Mouse (Mus musculus): ENCODE data around the gene Senp6.
"Not testable (repeated sequence)": the region's sequence is repeated elsewhere in the genome, so short reads cannot be mapped to it uniquely, and the experiment has no call there.

Gene Senp6

GRCm38 (mm10) chr9:80074949-80075348 is 8.2 kb downstream of the Senp6 start:
- DNase-seq (ENCODE audit: low spot score in 2 of 2) = no peak

GRCm38 (mm10) chr9:80080941-80081340 is 14.2 kb downstream of the Senp6 start:
- no peak for DNase-seq (ENCODE audit: low spot score in 2 of 2)

- DNase-seq (ENCODE audit: low spot score in 2 of 2) = no peak
These were observed 17.9 kb downstream of the Senp6 start for GRCm38 (mm10) chr9:80084429-80085092.

- DNase-seq (ENCODE audit: low spot score in 2 of 2) = no peak
These were observed 19.0 kb downstream of the Senp6 start for GRCm38 (mm10) chr9:80085665-80086064.

GRCm38 (mm10) chr9:80086272-80086966 is 19.7 kb downstream of the Senp6 start:
- DNase-seq (ENCODE audit: low spot score in 2 of 2) = not testable (repeated sequence)

GRCm38 (mm10) chr9:80089409-80089808 is 22.7 kb downstream of the Senp6 start:
- DNase-seq (ENCODE audit: low spot score in 2 of 2) = no peak

- DNase-seq (ENCODE audit: low spot score in 2 of 2) = no peak
These were observed 29.6 kb downstream of the Senp6 start for GRCm38 (mm10) chr9:80096325-80096724.

- no peak for DNase-seq (ENCODE audit: low spot score in 2 of 2)
These were observed 79.4 kb downstream of the Senp6 start for GRCm38 (mm10) chr9:80145992-80146587.

GRCm38 (mm10) chr9:80149594-80149993 is 82.9 kb downstream of the Senp6 start:
- DNase-seq (ENCODE audit: low spot score in 2 of 2) = no peak

GRCm38 (mm10) chr9:80155277-80155676 is 88.6 kb downstream of the Senp6 start:
- peak; percentile 81 to 84 for DNase-seq (ENCODE audit: low spot score in 2 of 2)

- DNase-seq (ENCODE audit: low spot score in 2 of 2) = no peak
These were observed 90.1 kb downstream of the Senp6 start for GRCm38 (mm10) chr9:80156780-80157179.

GRCm38 (mm10) chr9:80157840-80158465 is 91.2 kb downstream of the Senp6 start:
- no peak for DNase-seq (ENCODE audit: low spot score in 2 of 2)

GRCm38 (mm10) chr9:80158937-80159336 is 92.2 kb downstream of the Senp6 start:
- no peak for DNase-seq (ENCODE audit: low spot score in 2 of 2)

- no peak for DNase-seq (ENCODE audit: low spot score in 2 of 2)
These were observed 94.7 kb downstream of the Senp6 start for GRCm38 (mm10) chr9:80161451-80161850.

- no peak for DNase-seq (ENCODE audit: low spot score in 2 of 2)
These were observed 96.5 kb downstream of the Senp6 start for GRCm38 (mm10) chr9:80163126-80163723.

- no peak for DNase-seq (ENCODE audit: low spot score in 2 of 2)
These were observed 97.5 kb downstream of the Senp6 start for GRCm38 (mm10) chr9:80164191-80164590.

GRCm38 (mm10) chr9:80164611-80165474 is 98.1 kb downstream of the Senp6 start, which contains the start of gene Myo6:
TSS of gene Myo6 (plus strand) at chr9:80165031.
- DNase-seq (ENCODE audit: low spot score in 2 of 2) = peak; percentile 95 to 96

- DNase-seq (ENCODE audit: low spot score in 2 of 2) = no peak
These were observed 99.0 kb downstream of the Senp6 start for GRCm38 (mm10) chr9:80165690-80166089.

GRCm38 (mm10) chr9:80166425-80166824 is 99.7 kb downstream of the Senp6 start:
- DNase-seq (ENCODE audit: low spot score in 2 of 2) = no peak

GRCm38 (mm10) chr9:80167089-80167488 is 100.4 kb downstream of the Senp6 start:
- no peak for DNase-seq (ENCODE audit: low spot score in 2 of 2)

- DNase-seq (ENCODE audit: low spot score in 2 of 2) = no peak
These were observed 102.8 kb downstream of the Senp6 start for GRCm38 (mm10) chr9:80169551-80169950.
